Mouse (Mus musculus): Measurements from ENCODE around the gene Lman1l.

Lman1l gene

GRCm38 (mm10) chr9:57620674-57621073 lies at the start of gene Lman1l:
Gene Lman1l, minus strand, starts transcription at chr9:57620774.
- no peak for DNase-seq (ENCODE audit: low spot score in 2 of 2)

DNA sequence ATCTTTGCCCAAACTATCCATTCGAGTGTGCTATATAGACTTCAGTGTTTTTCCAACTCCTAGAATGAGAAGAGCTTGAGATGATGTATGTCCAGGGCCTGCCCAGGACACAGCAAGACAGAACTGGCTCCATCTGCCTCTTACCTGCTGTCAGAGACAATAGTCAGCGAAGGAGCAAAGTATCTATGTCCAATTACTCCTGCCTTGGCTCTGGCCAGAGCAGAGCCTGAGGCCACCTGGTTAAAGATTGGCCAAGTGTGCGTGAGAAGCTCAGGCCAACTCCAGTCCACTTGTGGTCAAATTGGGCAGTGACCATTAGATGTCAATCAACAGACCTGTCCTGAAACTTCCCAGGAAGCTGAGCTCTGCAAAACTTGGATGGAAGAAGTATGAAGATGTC lies 49.0 kb upstream of the Lman1l start:
- no peak for DNase-seq (ENCODE audit: low spot score in 2 of 2)

DNA sequence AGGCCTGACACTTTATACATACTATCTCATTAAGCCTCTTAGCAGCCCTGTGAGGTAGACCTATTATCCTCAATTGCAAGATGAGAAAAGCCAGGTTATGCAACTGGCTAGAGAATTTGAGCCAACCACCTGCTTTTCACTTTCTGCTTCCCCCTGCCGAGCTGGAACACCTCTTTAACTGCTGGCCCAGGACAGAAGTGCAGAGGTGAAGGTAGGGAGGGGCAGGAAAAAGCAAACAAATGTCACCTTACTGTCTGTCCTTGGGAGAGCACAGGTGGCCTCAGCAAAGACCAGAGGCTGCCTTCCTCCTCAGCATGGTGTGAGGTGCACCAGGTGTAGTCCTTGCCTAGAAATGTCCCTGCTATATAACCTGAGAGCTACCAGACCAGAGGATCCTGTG lies 47.7 kb upstream of the Lman1l start:
- DNase-seq (ENCODE audit: low spot score in 2 of 2), result no peak

DNA sequence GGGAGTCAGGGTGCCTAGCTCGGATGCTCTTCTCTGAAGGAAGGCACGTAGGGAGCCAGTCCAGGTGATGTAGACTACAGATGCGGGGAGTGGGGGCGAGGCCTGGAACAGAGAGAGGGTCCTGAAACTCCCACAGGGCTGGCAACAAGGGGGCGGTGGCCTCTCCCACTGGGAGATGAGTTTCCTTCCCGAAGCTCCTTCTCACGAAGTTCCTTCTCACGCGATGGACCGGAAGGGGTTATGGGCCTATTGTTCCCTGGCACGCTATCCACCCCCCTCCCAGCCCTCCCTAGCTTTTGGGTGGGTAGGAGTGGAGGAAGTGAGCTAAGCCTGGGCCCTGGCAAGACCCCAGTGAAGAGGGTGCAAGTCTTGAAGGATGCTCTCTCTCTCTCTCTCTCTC lies 47.2 kb upstream of the Lman1l start:
- DNase-seq (ENCODE audit: low spot score in 2 of 2), result no peak

DNA sequence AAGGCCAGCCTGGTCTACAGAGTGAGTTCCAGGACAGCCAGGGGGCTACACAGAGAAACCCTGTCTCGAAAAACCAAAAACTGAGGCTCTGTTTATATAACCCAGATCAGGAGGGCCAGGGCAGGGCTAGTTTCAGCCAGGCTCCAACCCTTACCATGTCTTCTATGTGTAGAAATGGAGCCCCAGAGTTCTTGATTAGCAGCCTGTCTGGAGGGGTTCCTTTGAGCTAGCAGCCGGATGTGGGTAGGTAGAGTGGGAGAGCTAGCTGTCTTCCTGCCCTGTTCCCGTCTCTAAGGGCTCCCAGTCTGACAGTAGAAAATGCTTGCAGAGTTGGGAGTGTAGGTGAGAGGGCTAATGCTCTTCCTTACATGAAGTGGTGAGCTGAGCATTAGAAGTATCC lies 46.6 kb upstream of the Lman1l start:
- DNase-seq (ENCODE audit: low spot score in 2 of 2), result peak in 1 of 2 experiments; percentile 51

DNA sequence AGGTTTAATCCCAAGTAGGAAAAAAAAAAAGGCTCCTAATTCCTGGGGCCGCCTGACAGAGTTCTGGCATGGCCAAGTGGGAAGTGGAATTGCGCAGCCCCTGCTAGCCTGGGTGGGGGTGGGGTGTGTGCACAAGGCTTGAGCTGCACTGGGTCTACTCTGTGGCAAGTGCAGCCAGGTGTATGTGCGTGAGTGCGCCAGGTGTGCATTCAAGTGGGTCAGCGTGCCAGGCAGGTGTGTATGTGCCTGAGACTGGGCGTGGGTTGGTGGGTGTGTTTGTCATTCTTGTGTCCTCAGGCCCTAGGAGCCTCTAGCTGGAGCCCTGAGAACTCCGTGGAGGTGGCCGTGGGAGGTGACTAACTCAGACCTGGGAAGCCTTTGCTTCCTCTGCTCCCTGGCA lies 46.0 kb upstream of the Lman1l start:
- peak; percentile 32 to 58 for DNase-seq (ENCODE audit: low spot score in 2 of 2)

DNA sequence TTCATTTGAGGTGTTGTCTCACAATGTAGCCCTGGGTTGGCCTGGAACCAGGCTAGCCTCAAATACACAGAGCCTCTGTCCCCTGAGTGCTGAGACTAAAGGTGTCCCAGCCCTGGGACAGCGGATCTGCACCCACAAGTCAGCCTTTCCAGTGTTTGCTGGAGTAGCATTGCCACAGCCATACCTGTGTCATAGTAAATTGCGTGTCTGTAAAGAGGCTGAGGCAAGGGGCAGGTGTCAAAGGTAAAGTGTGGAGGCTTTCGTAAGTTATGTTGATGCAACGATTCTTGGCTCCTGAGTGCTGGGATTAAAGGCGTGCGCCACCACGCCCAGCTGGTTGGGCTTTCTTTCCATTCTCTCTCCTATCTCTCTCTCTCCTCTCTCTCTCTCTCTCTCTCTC lies 44.0 kb upstream of the Lman1l start:
- no peak for DNase-seq (ENCODE audit: low spot score in 2 of 2)

- no peak for DNase-seq (ENCODE audit: low spot score in 2 of 2)
These were observed 41.0 kb upstream of the Lman1l start for GRCm38 (mm10) chr9:57661552-57661951.

- no peak for DNase-seq (ENCODE audit: low spot score in 2 of 2)
These were observed 39.9 kb upstream of the Lman1l start for GRCm38 (mm10) chr9:57660501-57660900.

DNA sequence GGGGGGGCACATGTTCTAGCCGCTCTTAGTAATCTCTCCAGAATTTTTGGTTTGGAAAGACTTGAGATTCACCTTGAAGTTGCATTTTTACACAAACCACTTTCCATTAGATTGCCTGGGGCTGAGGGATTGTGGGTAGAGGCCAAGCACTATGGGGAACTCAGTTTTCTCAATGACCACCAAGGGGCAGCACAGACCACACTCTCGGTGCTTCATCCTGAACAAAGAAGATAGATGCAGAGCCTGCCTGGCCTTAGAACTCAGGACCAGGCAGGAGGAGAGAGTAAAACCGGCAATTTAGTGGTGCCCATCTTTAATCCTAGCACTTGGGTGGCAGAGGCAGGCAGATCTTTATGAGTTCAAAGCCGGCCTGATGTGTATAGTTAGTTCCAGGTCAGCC lies 39.2 kb upstream of the Lman1l start:
- peak; percentile 69 to 77 for DNase-seq (ENCODE audit: low spot score in 2 of 2)

DNA sequence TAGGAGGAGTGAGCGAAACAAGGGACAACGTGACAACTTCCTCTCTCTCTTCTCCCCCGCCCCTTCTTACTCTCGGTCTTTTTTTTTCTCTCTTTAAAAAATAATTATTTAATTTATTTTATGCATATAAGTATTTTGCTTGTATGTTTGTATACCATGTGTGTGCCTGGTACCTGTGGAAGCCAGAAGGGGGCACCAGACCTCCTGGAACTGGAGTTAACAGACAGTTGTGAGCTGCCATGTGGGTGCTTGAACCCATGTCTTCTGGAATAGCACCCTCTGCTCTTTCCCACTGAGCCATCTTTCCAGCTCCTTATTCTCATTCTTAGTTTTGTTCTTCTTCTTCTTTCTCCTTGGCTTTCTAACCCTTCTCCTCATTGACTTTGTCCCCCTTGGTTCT lies 38.4 kb upstream of the Lman1l start:
- no peak for DNase-seq (ENCODE audit: low spot score in 2 of 2)

DNA sequence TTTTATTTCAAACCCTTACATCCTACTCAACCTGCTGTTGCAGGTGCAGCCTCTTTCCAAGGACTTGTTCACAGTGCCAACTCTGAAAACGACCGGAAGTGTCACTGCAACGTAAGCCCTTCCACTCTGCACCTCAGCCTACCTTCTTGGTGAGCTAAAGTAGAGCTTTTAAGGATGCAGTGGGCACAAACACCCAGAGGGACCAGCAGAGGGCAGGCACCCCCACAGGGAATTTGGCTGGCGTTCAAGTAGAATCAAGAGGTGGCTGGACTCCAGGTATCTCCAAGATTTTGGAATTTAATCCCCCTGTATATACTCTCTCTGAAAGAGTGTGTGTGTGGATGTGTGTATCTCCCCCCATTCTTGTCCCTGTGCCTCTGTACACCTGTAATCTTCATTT lies 37.3 kb upstream of the Lman1l start:
- no peak for DNase-seq (ENCODE audit: low spot score in 2 of 2)

- DNase-seq (ENCODE audit: low spot score in 2 of 2), result no peak
These were observed 36.2 kb upstream of the Lman1l start for GRCm38 (mm10) chr9:57656631-57657350.

DNA sequence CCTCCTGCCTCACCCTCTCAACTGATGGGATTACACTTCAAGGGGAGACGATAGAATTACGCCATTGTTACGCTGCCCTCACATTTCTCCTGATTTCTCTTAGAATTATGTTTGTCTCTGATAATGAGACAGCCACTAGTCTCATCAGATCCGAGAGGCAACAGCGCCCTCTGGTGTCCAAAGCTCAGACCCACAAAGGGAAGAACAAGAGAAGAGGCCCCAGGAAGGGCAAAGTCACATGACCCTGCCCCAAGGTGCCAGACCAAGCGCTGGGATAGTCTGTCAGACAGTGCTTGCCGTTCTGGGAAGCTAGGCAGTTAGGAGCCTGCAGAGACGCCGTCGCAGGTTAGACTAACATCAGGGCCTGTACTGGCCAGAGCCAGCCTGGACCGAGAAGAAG lies 35.2 kb upstream of the Lman1l start:
- DNase-seq (ENCODE audit: low spot score in 2 of 2), result peak; percentile 92 to 99

DNA sequence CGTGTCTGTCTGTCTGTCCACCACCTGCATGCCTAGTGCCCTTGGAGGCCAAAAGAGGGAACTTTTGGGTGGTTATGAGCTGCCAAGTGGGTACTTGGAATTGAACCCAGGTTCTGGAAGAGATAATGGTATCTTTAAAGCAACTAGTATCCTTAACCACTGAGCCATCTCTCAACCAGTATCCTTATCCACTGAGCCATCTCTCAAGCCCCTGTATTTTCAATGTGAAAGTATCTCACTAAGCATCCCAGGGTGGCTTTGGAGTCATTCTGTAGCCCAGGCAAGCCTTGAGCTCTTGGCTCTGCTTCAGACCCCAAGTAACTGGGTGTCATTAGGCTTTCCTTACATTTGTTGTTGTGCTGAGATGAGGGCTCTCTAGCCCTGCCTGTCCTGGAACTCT lies 34.4 kb upstream of the Lman1l start:
- DNase-seq (ENCODE audit: low spot score in 2 of 2), result no peak

- DNase-seq (ENCODE audit: low spot score in 2 of 2), result no peak
These were observed 32.7 kb upstream of the Lman1l start, which contains the start of gene Csk for GRCm38 (mm10) chr9:57653283-57653682. Gene Csk, minus strand, starts transcription at chr9:57653631.

- no peak for DNase-seq (ENCODE audit: low spot score in 2 of 2)
These were observed 32.3 kb upstream of the Lman1l start for GRCm38 (mm10) chr9:57652855-57653254.

DNA sequence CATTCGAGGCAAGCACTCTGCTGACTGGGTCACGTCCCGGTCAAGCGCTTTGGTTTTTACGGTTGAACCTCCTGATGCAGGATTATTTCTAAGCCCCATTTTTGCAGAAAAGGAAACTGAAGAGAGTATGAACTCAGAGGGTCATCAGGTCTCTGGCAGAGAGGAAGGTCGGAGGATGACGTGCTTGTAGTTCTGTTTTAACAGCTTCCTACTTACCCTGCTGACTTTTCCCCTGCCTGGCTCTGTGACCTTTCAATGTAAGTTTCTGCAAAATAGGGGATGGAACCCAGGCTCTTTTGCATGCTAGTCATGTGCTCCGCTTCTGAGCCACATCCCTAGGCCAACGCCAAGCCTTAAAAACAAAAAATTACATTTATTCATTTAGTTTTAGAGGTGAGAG lies 31.8 kb upstream of the Lman1l start:
- DNase-seq (ENCODE audit: low spot score in 2 of 2), result no peak

DNA sequence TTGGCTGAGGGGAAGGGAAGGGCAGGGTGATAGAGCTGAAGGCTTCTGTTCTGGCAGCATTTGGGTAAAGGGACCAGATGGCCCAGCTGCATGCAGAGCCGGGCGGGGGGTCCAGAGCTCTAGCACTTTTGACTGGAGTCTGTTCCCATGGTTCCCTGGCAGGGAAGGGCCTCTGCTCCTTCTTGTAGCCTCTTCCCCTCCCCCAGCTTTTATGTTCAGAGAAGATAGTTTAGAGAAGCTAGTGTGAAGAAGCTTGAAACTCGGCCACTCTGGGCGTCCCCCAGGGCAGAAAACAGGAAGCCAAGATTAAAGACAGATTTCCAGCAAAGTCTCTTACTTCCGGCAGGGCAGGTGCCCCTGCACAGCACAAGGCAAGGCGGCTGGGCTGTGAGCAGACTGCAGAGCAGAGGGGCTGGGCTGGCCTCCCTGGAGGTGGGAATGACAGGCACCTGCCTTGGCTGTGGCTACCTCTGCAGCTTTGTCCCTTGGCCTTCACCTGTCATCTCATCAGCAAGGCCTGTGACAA lies 30.3 kb upstream of the Lman1l start:
- DNase-seq (ENCODE audit: low spot score in 2 of 2), result peak; percentile 72

- DNase-seq (ENCODE audit: low spot score in 2 of 2), result no peak
These were observed 29.7 kb upstream of the Lman1l start for GRCm38 (mm10) chr9:57650130-57650785.

- no peak for DNase-seq (ENCODE audit: low spot score in 2 of 2)
These were observed 26.9 kb upstream of the Lman1l start for GRCm38 (mm10) chr9:57647286-57648108.

- DNase-seq (ENCODE audit: low spot score in 2 of 2), result no peak
These were observed 26.1 kb upstream of the Lman1l start for GRCm38 (mm10) chr9:57646551-57647103.

All from thymus, postnatal 10 days (tissue).